Mouse (Mus musculus): ENCODE results near the gene Rdh19.

GRCm38 (mm10) chr10:127801612-127802011, 48.1 kb upstream of the Rdh19 start:
- TF ChIP-seq SMC3 (IDR thresholded peaks at IDR 0.05; ENCODE audit: low read depth, low read length) (no peak), ZNF384 (IDR thresholded peaks at IDR 0.05; ENCODE audit: low read depth, low read length) (no peak), POLR2A (IDR thresholded peaks at IDR 0.05; ENCODE audit: control insufficient read depth in 1 of 2, insufficient read depth in 1 of 2, low read depth in 1 of 2, low read length in 2 of 2, poor library complexity in 1 of 2) (no peak), TBP (IDR thresholded peaks at IDR 0.05; ENCODE audit: low read depth, low read length) (no peak)

Measured in MEL (cell line).